Mouse (Mus musculus) mesoderm, embryonic 11.5 days (tissue): ENCODE results near the gene D330020A13Rik.
A peak's percentile ranks its signal among the peaks of the same experiment; 100 is the strongest.
"Not testable (repeated sequence)": the region's sequence is repeated elsewhere in the genome, so short reads cannot be mapped to it uniquely, and the experiment has no call there.

Source experiments
- DNase-seq: peaks from one replicate; pipeline ENCODE4 v3.0.0-alpha.2; 2012; ENCODE audit warnings: low read depth, low spot score

Gene D330020A13Rik

GRCm38 (mm10) chr6:120296589-120296988 lies 2.4 kb downstream of the D330020A13Rik start:
- DNase-seq: not testable (repeated sequence)

DNA sequence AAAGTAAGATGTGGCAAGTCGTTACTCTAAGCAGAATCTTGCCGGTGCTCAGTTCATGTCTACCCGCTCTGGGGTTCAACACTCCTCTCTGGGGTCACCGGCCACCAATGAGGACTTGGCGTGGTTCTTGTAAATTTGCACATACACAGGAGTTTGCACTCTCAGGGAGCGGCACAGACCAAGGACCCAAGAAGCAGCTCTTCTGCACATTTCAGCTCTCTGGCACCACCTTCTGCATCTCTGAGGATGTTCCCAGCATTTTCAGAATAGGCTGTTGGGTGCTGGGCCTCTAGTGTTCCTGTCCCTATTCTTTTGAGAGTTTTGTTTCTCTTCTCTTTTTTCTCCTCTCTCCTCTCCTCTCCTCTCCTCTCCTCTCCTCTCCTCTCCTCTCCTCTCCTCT lies 7.0 kb downstream of the D330020A13Rik start:
- DNase-seq: peak; percentile 55

DNA sequence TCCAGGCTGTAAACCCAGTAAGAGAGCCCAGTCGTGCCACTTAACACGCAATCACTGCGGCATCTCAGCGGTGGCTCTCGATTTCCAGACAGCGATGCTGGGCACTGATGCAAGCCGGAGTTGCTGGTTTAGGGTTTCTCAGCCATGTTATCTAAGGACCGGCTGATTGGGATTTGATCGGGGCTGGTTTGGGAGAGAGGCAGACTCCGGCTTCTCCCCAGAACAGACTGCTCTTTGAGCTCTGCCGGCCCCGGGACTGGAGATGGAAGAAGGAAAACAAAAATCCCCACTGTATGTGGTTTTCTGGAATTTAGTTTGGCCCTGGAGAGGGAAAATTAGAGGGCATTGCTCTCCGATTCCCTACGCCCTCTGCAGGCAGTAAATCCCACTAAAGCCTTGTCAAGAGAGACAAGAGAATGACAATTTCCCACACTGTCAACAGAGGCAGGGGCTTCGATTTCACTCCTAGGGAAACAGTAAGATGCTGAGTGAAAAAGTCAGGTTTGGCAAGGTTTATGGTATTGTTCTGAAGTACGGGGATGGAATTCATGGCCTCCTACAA lies 8.7 kb downstream of the D330020A13Rik start:
- peak; percentile 24 for DNase-seq

- DNase-seq: no peak
Measured at GRCm38 (mm10) chr6:120306859-120307594, 12.9 kb downstream of the D330020A13Rik start.

DNA sequence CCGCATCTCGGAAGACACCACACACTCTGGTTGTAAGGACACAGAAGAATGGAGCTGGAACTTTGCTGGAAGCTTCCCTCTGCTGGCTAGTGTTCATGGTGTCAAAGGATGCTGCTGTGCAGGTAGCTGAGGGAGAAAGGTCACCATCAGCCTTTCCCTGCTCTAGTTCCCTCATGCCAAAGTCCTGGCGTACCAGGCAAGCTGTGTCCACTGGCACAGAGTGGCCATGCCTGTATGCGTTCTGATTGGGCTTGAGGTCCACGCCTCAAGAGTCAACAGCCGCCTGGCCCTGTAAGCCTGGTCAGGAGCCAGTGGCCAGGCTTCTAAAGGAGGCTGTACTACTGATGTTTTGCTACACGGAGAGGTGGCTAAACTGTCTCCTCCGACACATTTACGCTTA lies 15.2 kb downstream of the D330020A13Rik start:
- no peak for DNase-seq

- DNase-seq: no peak
Measured at GRCm38 (mm10) chr6:120309787-120310186, 15.6 kb downstream of the D330020A13Rik start.

DNA sequence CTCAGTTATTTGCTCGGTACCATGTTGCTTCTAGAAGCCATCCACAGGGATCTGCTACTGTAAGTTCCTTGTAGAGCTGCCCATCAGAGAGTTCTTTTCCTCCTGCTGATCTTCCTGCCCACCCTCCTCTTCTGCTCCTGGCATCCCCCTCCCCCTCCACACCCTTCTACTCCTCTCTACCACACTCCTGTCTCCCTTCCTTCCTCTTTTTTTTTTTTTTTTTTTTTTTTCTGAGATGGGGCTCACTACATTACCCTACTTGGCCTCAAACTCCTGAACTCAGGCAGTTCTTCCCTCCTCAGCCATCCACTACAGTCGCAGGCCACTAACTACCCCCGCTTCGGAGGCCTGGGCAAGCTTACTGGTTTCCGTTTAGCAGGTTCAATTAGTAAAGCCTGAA lies 18.3 kb downstream of the D330020A13Rik start:
- no peak for DNase-seq

GRCm38 (mm10) chr6:120318303-120318940 lies 24.3 kb downstream of the D330020A13Rik start:
- no peak for DNase-seq

DNA sequence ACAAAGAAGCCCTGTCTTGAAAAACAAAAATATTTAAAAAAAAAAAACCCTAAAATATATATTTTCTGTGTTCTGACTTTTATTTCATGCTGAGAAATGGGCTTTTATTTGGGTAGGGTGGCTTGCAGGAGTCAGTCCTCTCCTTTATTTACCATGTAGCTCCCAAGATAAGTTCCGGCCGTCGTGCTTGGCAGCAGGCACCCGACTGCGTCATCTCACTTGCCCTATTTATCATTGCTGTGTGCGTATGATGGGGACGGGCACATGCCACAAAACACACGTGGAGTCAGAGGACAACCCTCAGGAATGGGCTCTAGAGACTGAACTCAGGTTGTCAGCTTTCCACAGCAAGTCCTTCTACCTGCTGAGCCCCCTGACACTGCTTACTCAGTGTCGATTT lies 25.0 kb downstream of the D330020A13Rik start:
- DNase-seq: no peak

DNA sequence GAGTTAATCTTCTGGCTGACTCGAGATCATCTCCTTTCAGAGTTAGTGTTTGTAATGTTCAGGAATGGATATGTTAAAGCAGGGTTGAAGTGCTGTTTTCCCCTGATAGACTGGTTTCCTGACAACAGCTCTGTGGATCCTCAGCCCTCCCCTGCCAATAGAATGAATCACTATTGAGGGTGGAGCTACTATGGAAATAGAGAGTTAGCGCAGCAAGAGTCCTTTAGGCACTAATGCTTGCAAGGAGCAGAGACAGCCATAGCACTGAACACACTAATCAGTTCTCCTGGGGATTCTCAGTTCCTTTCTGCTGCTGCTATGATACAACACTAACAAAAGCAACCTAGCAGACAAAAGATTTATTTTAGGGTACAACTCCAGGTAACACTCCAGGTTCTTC lies 26.2 kb downstream of the D330020A13Rik start:
- DNase-seq: no peak

GRCm38 (mm10) chr6:120324295-120324927 lies 30.2 kb downstream of the D330020A13Rik start:
- peak; percentile 90 for DNase-seq

DNA sequence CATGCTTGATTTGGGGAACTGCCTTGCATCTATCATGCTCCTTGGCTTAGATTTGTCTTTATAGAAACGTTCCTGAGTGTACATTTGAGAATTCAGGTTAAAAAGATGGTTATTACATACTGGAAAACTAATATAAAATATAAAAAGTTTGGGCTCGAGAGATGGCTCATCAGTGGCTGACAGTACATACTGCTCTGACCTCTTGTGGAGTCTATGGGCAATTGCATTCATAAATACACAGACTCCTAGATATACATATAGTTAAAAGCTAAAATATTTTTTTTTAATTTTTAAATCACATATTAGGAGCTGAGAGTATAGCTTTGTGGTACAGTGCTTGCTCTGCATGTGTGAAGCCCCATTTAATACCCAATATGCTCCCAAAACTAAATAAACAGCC lies 38.2 kb downstream of the D330020A13Rik start:
- DNase-seq: no peak

DNA sequence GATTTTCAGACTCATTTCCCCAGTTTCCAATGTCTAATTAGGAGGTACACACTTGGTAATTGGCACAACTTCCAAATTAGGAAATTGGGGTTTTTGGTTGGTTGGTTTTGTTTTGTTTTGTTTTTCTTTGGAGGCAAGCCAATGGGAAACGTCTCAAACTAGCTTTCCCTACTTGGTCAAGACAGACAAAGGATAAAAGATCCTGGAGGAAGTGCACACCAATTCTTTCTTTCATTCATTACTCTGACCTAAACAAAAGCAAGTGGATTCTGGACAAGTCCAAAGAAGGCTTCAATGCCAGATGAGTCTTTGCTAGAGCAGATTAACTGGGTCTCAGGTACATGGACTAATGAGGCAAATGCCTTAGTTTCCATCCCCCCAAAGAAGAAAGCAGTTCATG lies 49.8 kb downstream of the D330020A13Rik start:
- no peak for DNase-seq
